Mouse (Mus musculus) bone marrow macrophage, adult 2 months (primary cell): ENCODE results near the gene Gga3.

Experiments
- CTCF ChIP-seq: IDR thresholded peaks from 2 replicates; pipeline ENCODE4 v1.5.1; 2012; ENCODE audit warnings: low read depth, mild to moderate bottlenecking, low read length, moderate library complexity
- POLR2A ChIP-seq: IDR thresholded peaks from 2 replicates; pipeline ENCODE4 v1.6.1; 2012; ENCODE audit warnings: mild to moderate bottlenecking, low read depth, low read length, borderline replicate concordance

- TF ChIP-seq POLR2A (no peak), CTCF (no peak)
These were observed 23.2 kb upstream of the Gga3 start for GRCm38 (mm10) chr11:115626824-115627616.
